Mouse (Mus musculus) testis, adult 2 months (tissue): Measurements from ENCODE around the gene Phgr1.

Source experiments
- CTCF ChIP-seq: fragments of 200-500 bp; IDR thresholded peaks from 2 replicates; pipeline ENCODE4 v1.5.1; 2012; ENCODE audit warnings: low read depth, mild to moderate bottlenecking, inconsistent platforms, low read length, moderate library complexity; ENCODE audit not compliant: control insufficient read depth, insufficient read depth, insufficient replicate concordance
- POLR2A ChIP-seq: fragments of 200-500 bp; IDR thresholded peaks from 2 replicates; pipeline ENCODE4 v1.6.1; 2012; ENCODE audit warnings: low read depth, mild to moderate bottlenecking, inconsistent platforms, low read length, moderate library complexity; ENCODE audit not compliant: control insufficient read depth

DNA sequence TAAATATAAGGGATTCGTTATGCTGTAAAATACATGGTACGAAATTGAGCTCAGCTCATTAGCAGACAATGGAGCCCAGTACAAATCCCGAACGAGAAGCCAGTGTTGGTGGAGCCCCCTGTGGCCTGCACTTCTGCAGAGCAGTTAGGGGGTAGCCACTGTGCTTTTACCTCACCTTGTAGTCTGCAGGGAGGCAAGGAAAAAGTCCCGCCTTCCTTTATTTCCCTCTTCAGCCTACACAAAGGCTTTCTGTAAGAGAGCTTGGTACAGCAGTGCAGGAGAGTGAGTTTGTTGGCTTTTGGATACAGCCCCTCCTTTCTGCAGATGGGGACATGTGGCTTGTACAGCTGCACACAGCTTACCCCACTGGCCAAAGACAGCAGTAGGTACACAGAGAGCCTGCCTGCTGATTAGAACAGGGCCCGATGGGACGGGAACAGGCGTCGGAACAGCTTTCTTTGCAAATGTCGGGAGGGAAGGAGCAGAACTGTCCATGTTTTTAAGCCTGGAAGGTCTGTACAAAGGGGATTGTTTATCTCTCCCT is 23.2 kb upstream of the Phgr1 start:
- no peak for TF ChIP-seq POLR2A
- no peak for TF ChIP-seq CTCF
